Mouse (Mus musculus) left cerebral cortex, postnatal 25 days (tissue): ENCODE results near the gene Slc35e3. TPM values are rescaled to one million over a fixed set of nuclear protein-coding genes. Genes with fewer than 3 reads are reported as not detected.

Experiments
- DNase-seq, 2 experiments: peaks; one replicate each; pipeline ENCODE4 v3.0.0; 2022; ENCODE audit warnings: low spot score in 2 of 2, mixed read lengths in 1 of 2
- intact Hi-C: fragments of 180-260 bp; cut with DNase I; formaldehyde crosslinking; loops from one replicate; pipeline ENCODE4 v1.15.1; 2025
- total RNA-seq, 2 experiments: library from RNA; stranded (reverse); gene quantifications; 2 replicates each; pipeline ENCODE4 v1.2.3; 2021

Slc35e3 gene
- total RNA-seq, 2 experiments from 2014 or later: 31.0 to 31.3 TPM

DNA sequence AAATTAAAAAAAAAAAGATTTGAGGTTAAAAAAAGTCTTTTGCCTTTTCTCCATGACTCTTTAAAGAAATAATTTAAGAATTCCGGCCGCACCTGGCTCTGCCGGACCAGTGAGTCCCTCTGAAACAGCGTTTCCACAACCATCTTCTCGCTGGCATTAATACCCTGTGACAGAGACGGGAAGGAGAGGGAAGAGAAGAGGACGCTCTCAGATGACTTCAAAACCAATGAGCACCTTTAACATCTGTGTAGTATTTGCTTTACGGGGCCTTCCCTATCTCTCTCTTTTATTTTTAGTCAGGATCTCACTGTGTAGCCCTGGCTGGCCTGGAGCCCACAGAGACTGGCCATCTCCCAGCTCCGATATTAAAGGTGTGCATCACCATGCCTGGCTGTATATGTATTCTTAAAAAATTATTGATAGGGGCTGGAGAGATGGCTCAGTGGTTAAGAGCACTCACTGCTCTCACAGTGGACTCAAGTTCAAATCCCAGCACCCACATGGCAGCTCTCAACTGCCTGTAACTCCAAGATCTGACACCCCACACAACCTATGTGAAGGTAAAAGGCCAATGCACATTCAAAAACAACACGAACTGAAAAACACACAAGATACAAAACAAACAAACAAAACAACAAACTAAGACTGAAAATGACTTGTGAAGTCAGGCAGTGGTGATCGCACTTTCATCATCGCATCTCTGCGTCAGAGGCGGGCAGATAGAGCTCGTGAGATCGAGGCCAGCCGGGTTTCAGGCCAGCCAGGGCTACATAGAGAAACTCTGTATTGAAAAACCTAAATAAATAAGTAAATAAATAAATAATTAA lies 31.5 kb upstream of the Slc35e3 start:
- no peak for DNase-seq
- intact Hi-C loops: no loop called here

DNA sequence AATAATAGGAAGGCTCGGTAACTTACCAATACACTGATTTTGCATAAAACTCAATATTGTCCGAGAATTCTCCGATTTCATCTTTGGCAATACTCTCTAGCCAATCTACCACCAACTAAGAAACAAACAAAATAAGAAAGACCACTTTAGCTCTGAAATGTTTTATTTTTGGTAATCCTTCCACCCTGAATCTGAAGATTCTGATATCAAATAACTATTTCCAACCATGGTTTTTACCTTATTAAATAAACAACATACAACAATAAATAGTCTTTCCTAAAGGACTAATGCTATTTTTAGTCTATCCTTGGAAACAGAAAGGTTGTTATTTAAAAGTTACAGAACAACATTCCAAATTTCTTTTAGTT lies 30.9 kb upstream of the Slc35e3 start:
- intact Hi-C loops: no loop called here
- DNase-seq: no peak

DNA sequence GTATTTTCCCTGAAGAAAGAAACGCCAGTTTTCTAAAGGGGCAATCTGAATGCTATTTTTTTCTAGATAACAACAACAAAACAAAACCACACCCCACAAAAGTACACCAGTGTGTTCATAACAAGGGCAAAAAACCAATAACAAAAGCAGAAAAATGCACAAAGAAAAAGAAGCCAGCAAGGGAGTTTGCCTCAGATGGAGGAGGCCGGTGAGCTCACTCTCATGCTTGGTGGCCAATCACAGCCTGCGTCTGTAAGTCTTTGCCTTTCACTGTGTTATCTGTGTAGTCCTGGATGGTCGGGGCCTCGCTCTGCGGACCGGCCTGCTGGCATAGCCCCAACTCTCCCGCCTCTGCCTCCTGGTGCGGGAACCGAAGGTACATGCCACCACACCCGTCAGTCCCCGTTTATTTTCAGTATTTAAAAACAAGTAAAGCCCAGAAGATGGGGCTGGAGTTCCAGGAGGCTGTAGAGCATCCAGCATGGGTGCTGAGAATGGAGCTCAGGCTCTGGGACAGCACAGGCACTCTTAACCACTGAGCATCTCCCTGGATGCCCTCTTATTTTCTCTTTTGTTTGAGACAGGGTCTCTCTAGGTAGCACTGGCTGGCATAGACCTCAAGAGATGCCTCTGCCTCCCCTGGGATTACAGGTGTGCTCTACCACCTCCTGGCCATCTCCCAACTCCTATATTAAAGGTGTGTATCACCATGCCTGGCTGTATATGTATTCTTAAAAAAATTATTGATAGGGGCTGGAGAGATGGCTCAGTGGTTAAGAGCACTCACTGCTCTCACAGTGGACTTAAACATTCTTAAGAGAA lies 30.3 kb upstream of the Slc35e3 start:
- intact Hi-C loops: no loop called here
- no peak for DNase-seq

DNA sequence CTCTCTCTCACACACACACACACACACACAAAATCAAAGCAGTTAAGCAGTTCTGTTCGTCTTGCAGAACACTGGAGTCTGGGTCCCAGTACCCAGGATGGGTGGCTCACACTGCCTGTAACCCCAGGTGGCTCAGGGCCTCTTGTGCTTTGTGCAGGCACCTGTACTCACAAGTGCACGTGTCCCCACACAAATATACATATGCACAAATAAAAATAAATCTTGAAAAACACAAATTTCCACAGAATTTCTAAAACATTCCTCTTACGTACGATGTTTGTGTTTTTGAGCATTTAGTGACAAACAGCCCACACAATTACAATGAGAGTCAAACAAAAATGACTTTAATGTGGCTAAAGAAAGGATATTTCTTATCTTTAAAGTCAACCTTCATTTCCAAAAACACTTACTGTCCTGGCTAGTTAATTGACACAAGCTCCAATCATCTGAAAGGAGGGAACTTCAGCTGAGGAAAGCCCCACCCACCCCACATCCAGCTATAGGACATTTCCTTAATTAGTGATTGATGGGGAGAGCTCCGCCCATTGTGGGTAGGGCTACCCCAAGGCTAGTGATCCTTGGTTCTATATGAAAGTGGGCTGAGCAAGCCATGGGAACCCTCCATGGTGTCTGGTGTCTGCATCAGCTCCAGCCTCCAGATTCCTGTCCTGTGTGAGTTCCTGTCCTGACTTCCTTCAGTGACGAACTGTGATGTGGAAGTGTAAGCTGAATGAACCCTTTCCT lies 29.4 kb upstream of the Slc35e3 start:
- intact Hi-C loops: no loop called here
- DNase-seq: no peak

DNA sequence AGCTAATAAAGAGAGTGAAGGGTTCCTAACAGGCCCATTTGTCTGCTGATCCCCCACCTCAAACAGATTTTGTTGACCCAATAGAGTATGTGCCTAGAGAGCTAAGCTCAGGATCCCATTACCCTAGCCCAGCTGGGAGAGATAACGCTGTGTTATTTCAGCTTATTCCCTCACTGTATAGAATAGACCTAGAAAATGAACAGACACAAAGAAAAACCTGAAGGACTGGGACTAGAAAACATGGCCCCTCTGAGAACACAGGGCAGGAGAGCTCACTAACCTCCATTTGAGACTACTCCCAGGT lies 28.6 kb upstream of the Slc35e3 start:
- no peak for DNase-seq
- intact Hi-C loops: no loop called here

DNA sequence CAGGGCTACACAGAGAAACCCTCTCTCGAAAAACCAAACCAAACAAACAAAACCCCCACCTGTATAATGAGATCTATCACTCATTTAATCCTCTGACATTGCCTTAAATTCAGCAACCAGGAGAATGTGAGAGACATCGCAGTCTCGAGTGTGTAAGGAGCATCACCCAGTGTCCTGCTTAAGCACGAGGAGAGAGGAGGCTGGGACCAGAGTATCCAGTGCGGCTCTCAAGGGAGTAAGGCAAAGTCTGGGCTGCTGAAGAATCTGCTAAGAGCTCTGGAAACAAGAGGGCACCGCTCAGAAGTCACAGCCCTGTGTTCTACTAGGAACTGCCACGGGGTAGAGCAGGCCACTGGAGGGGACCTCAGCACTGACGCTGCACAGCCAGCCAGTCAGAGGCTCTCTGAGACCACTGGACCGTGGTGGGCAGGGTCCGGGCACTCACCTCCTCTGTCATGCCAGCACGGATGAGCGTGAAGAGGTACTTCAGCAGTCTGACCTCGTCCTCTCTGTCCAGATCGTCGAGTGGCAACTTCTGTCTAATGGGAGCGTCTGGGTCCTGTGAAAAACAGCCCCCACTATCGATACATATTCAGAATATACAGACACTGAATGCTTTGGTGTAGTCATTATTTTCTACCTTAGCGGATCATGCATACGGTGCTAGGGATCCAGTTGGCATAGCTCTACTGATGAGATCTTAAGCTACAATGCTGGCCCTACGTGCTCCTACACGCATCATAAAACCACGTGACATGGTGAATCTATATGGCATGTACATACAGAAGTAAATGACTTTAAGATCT lies 28.0 kb upstream of the Slc35e3 start:
- intact Hi-C loops: no loop called here
- no peak for DNase-seq

DNA sequence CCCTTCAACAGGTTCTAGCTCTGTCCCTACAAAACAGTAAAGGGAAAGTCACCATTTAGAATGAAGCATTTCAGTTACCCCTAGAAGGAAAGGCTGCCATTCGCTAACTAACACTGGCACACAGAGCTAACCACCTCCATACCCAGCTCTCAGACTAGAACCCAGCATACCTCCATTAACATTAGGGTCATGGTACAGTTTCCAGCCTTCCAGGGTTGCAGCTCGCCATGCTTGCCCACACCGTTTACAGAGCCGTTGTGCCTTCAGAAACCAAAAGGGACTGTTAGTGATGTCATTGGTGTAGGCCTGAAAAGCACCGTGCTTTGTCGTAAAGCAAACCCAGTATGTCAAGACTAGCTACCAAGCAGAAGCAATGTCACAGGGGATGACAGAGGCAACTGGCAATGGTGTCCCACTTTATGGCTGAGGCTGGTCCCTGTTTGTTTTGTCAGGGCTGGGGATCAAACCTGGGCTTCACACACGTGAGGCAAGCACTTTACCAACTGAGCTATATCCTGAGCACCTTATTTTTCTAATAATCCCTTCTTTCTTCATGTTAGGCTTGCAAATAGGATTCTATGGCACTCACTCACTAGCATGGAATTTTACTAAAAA lies 27.0 kb upstream of the Slc35e3 start:
- DNase-seq: no peak
- intact Hi-C loops: no loop called here

DNA sequence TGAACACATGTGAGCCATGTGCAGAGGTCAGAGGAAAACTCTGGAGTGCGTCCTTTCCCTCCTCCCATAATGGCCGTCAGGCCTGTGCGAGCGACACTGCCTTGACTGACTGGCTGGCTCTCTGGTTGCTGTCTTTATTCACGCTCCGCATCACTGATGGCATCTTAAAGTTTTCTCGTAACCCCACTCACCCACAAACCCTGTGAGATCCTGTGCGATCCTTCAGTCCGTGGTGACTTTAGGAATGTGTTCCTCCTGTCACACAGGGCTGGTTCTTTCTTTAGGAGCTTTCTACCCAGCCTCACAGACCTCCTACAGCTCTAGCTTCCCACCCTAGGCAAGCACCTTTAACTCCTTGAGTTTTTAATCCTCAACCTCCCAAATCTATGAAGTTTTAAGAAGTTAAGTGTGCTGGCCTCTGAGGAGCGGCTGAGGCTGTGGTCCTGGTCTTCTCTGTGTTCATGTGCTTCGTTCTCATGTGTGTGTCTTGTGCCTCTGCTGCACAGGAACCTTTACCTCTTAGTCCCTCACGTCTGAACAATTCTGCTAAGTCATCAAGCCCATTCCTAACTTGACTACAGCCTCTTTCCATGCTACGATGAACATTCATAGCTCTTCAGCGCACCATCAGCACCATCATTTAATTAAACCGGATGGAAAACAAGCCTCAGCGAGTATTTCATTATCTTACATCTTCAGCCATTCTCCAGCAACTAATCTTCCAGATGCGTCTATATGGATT lies 26.4 kb upstream of the Slc35e3 start:
- DNase-seq: no peak
- intact Hi-C loops: no loop called here

DNA sequence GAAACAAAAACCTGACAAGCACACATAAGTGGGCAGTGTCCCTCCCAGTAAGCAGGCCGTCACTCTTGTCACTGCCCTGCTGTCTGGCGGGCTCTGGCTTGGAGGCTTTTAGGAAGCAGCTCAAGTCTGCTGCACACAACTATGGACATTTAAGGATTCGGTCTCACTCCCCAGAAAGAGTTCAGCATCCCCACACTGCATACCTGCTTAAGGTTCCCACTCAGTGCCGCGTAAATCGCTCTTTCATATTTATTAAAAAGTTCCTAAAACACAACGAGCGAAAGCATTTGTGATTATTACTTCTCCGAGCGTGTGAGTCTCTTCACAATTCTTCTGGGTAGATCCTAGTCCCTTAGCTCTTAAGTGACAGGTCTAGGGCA lies 25.0 kb upstream of the Slc35e3 start:
- intact Hi-C loops: no loop called here
- DNase-seq: no peak

DNA sequence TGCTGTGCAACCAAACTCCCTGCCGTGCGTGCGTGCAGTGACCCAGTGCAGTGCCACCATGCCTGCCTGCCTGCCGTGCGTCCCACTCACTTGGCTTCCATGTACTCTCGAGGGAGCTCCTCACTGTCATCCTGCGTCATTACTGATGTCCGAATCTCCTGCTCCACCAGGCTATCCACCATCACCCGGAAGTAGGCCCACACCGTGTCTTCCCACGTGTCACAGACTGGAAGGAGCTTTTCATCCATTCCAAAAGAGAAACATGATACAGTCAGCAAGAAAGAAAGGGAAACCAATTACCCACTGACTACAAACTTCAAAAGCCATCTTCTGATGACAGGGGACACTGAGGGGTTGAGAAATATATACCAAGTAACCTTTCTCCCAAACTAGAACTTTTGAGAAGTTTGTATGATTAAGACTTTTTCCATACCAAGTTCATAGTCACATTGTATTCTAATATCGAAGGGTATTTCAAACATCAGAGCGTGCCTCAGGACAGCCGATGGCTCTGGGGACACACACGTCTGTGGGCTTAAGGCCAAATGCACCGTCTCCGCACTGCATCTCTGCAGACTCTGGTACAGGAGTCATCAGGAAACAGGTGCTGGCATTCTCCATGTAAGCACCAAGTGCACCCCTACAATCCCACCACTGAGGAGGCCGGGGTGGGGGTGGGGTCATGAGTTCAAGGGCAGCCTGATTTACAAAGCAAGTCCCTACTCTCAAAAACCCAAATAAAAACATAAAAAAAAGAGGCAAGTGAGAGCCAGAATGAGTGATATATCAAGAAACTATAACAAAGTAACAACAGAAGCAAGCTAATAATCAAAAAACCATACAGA lies 24.3 kb upstream of the Slc35e3 start:
- no peak for DNase-seq
- intact Hi-C loops: no loop called here

DNA sequence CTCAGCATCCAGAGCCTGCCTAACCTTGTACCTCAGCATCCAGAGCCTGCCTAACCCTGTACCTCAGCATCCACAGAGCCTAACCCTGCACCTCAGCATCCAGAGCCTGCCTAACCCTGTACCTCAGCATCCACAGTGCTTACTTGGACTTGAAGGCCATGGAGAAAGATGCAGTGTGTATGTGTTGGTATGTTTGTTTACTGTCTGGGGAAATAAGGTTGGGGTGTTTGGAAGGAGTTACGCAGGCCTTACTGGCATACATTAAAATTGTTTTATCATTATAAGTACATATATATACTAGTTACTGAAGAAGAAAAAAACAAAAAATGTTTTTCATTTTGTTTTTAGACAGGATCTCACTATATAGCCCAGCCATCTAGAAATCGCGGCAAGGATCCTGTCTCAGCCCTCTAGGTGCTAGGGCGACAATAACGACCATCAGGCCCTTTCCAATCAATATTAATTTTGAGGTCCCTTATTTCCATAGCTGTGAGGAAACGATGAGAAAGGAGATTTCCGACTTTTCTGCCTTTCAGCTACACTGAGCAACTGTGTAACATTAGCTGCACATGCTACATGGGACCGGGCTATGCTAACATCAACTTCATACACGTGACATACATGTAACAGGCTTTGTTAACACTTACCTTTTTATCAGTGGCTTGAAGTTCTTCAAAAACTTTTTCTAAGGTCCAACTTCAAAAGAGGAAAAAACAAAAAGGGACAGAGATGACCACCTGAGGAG lies 23.5 kb upstream of the Slc35e3 start:
- intact Hi-C loops: no loop called here
- no peak for DNase-seq

DNA sequence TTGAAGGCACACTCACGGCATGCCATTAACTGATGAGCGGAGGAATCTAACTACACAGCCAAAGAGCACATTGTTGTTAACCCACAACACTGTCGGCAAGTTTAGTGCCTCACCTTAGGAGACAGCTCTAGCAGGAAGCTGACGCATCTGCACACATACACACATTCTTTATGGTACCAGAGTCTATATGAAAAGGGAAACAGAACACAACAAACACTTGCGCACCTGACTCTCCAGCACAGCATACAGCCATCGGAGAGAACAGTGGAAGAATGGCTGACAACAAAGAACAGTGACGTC lies 21.9 kb upstream of the Slc35e3 start:
- intact Hi-C loops: no loop called here
- DNase-seq: no peak

DNA sequence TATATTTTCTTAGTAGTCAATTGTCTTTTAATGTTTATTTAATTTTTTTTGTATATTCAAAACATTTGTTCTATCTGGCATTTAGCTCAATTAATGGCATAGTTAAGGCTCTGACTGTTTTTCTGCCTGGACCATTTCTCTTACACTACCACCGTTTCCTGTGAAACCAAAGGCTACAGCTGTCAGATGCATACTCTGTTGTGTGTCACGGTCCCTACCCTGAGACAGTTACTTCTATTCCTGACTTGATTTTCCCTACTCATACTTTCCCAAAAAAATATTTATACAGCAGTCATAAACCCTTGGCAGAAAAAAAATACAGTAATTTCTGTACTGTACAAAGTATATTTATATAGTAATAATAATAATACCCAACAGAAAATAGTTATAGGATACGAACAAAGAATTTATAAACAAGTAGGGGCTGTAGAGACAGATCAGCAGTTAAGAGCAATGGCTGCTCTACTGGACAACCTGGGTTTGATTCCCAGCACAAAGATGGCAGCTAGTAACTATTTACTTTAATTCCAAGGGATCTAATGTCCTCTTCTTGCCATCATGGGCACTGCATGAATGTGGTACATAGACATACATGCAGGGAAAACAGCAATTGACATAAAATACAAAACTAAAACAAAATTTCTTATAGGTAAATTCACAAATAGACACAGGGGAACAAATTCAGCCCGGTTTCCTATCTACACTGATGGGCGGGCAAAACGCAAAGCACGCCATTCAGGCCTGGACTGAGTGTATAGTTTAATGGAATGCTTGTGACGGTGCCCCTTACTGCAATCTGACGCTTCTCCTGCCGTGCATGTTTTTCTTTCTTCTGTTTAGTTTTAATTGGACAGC lies 21.3 kb upstream of the Slc35e3 start:
- intact Hi-C loops: no loop called here
- DNase-seq: no peak

DNA sequence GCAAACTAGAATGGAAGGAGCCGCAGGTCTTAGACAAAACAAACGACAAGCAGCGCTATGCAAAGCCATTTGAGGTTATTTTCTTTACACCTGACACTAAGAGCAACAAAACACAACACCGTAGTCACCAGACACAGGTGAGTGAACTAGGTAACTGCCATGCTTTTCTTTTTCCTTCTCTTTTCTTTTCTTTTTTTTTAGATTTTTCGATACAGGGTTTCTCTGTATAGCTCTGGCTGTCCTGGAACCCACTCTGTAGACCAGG lies 20.7 kb upstream of the Slc35e3 start:
- intact Hi-C loops: no loop called here
- no peak for DNase-seq

DNA sequence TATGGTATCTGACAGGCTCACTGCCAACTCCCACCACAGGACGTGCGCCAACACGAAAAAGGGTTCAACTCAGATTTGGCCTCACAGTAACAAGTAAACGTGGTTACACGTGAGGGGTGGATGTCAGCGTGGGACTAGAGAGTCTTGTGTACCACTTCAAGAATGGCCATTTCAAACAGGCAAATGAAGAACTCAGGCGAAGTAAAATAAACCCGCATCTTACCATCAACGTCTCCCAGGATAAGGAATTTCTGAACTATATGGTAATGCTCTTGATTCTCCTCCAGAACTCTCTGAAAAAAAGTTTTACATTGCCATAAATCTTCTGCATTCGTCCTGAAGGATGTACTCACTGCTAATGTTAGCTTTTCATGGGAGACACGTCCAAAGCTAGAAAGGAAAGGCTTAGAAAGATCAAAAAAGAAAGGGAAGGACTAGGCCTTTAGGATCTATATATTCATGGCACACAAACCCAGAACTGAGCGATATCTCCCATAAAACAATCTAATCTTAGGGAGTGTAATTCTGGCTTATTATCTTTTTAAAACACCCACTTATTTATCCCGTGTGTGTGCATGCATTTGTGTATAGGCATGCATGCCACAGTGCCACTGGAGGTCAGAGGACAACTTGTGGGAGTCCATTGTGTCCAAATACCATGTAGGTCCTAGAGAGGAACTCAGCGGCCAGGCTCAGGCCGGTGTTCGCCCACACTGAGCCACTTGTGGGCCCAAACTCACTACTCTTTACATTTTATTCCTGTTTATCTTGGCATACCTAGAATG lies 20.1 kb upstream of the Slc35e3 start:
- intact Hi-C loops: no loop called here

More for the DNA sequence above, 20.1 kb upstream of the Slc35e3 start:
- no peak for DNase-seq
